Mouse (Mus musculus) myocyte (in vitro differentiated cells): ENCODE results near the gene Tdrd3. TPM values are rescaled to one million over a fixed set of nuclear protein-coding genes. Genes with fewer than 3 reads are reported as not detected.

Experiments
- H3K27me3 ChIP-seq: one replicate; pipeline ENCODE4 v1.6.1; 2011; ENCODE audit not compliant: control insufficient read depth, insufficient read depth, insufficient read length
- H3K36me3 ChIP-seq: one replicate; pipeline ENCODE4 v1.6.1; 2011; ENCODE audit not compliant: control insufficient read depth, insufficient read depth
- H3K4me2 ChIP-seq: one replicate; pipeline ENCODE4 v1.6.1; 2011; ENCODE audit warnings: low read depth, control low read depth
- H3K4me3 ChIP-seq: one replicate; pipeline ENCODE4 v1.5.1; 2011; ENCODE audit warnings: mild to moderate bottlenecking, control low read depth, moderate library complexity
- H3K79me2 ChIP-seq: one replicate; pipeline ENCODE4 v1.6.1; 2011; ENCODE audit not compliant: control insufficient read depth, insufficient read depth
- H3ac ChIP-seq: one replicate; pipeline ENCODE4 v1.6.1; 2011; ENCODE audit not compliant: control insufficient read depth, insufficient read length
- CEBPB ChIP-seq: IDR thresholded peaks from 2 replicates; pipeline ENCODE4 v1.6.1; 2011; ENCODE audit warnings: mild to moderate bottlenecking, moderate library complexity; ENCODE audit not compliant: poor library complexity, insufficient read depth, severe bottlenecking
- E2F4 ChIP-seq: IDR thresholded peaks from one replicate; pipeline ENCODE4 v1.6.1; 2011; ENCODE audit warnings: mild to moderate bottlenecking, control low read depth, moderate library complexity; ENCODE audit not compliant: insufficient read depth
- MAX ChIP-seq: IDR thresholded peaks from one replicate; pipeline ENCODE4 v1.6.1; 2011; ENCODE audit warnings: low read depth, mild to moderate bottlenecking, control low read depth
- MYOD1 ChIP-seq, 3 experiments: IDR thresholded peaks; one replicate each; pipeline ENCODE4 v1.6.1; 2011; ENCODE audit warnings: control low read depth in 2 of 3, low read depth in 2 of 3, mild to moderate bottlenecking in 2 of 3, moderate library complexity in 1 of 3; ENCODE audit not compliant: insufficient read length in 2 of 3, control insufficient read depth in 1 of 3
- MYOG ChIP-seq, 3 experiments: IDR thresholded peaks; one replicate each; pipeline ENCODE4 v1.6.1; 2011; ENCODE audit warnings: control low read depth in 2 of 3, low read depth in 2 of 3, mild to moderate bottlenecking in 2 of 3; ENCODE audit not compliant: insufficient read length in 2 of 3, control insufficient read depth in 1 of 3, insufficient read depth in 1 of 3
- POLR2A ChIP-seq: IDR thresholded peaks from one replicate; pipeline ENCODE4 v1.6.1; 2011; ENCODE audit warnings: low read depth, mild to moderate bottlenecking, control low read depth, moderate library complexity; ENCODE audit not compliant: insufficient read length
- POLR2AphosphoS2 ChIP-seq: IDR thresholded peaks from one replicate; pipeline ENCODE4 v1.6.1; 2011; ENCODE audit warnings: low read depth, control low read depth; ENCODE audit not compliant: insufficient read length
- REST ChIP-seq: IDR thresholded peaks from one replicate; pipeline ENCODE4 v1.6.1; 2011; ENCODE audit warnings: mild to moderate bottlenecking, control low read depth, moderate library complexity; ENCODE audit not compliant: insufficient read depth, insufficient read length
- SRF ChIP-seq: IDR thresholded peaks from one replicate; pipeline ENCODE4 v1.6.1; 2011; ENCODE audit warnings: low read depth; ENCODE audit not compliant: control insufficient read depth, insufficient read length
- TCF12 ChIP-seq: IDR thresholded peaks from one replicate; pipeline ENCODE4 v1.6.1; 2011; ENCODE audit warnings: mild to moderate bottlenecking, control low read depth; ENCODE audit not compliant: poor library complexity, insufficient read depth, severe bottlenecking
- TCF3 ChIP-seq: IDR thresholded peaks from one replicate; pipeline ENCODE4 v1.6.1; 2011; ENCODE audit warnings: low read depth, control low read depth; ENCODE audit not compliant: insufficient read length
- USF1 ChIP-seq: IDR thresholded peaks from one replicate; pipeline ENCODE4 v1.6.1; 2011; ENCODE audit warnings: low read depth, mild to moderate bottlenecking, control low read depth, moderate library complexity
- polyA plus RNA-seq: library from polyadenylated mRNA; unstranded; fragments of >200 nt; fragmentation: generic; extraction: Trizol; gene quantifications from one replicate; pipeline ENCODE4 v1.2.1, GENCODE M21; 2012; ENCODE audit warnings: missing spikeins

Gene Tdrd3
- polyA plus RNA-seq, 1 experiment, result 5.1 TPM

DNA sequence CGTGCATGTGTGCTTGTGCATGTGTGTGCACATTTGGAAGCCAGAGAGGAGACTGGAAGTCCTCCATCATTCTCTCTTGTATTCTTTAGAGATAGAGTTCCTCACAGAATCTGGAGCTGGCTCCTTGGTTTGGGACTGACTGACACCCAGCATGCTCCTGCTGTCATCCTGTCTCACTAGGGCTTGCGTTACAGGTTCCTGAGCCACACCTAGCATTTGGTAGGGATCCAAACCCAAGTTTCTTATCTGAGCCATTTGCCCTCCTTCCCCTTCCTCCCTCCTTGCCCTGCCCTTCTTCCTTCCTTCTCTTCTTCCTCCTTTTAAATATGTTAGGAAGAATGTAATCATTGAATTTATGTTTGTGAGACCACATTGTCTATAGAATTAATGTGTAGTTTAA is 3.3 kb downstream of the Tdrd3 start:
- H3K4me2 ChIP-seq, result peak overlapping the region; percentile 65
- no peak overlapping the region for H3K4me3 ChIP-seq
- peaks cover 71% of the 10 kb centered on the region for H3K79me2 ChIP-seq
- H3K36me3 ChIP-seq, result no peaks in the 10 kb centered on the region
- TF ChIP-seq REST (no peak), E2F4 (no peak), SRF (no peak), TCF3 (no peak), TCF12 (no peak), MYOG (IDR thresholded peaks at IDR 0.05; ENCODE audit: control insufficient read depth in 1 of 3, insufficient read depth in 1 of 3, insufficient read length in 2 of 3, low read depth in 2 of 3) (no peak), POLR2A (no peak), MAX (no peak), CEBPB (no peak), USF1 (no peak), POLR2AphosphoS2 (no peak), MYOD1 (IDR thresholded peaks at IDR 0.05; ENCODE audit: control insufficient read depth in 1 of 3, insufficient read length in 2 of 3, low read depth in 2 of 3) (no peak)
- H3K27me3 ChIP-seq, result no peaks in the 10 kb centered on the region
- H3ac ChIP-seq, result no peak overlapping the region

DNA sequence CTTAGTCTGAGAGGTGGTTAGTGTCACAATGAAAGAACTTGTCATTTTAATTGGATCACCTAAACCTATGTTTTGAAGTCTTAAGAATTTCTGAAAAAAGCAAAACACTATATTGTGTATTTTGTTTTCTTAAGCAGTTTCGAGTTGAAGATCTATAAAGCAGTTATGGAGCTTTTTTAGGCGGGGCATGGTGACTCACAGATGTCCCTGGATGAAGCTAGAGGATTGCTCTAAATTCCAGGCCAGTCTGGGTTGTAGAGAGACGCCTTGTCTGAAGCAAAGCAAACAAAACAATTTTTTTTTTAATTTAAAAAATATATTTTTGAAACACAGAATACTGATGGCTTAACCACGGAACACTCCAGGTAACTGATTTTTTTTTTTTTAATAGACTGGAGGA is 4.1 kb downstream of the Tdrd3 start:
- Histone ChIP-seq H3K79me2 (peaks cover 78% of the 10 kb centered on the region), H3K4me3 (no peak overlapping the region), H3K27me3 (no peaks in the 10 kb centered on the region), H3K36me3 (no peaks in the 10 kb centered on the region), H3ac (no peak overlapping the region), H3K4me2 (peak overlapping the region; percentile 65)
- TF ChIP-seq USF1 (no peak), MAX (no peak), CEBPB (no peak), SRF (no peak), MYOG (IDR thresholded peaks at IDR 0.05; ENCODE audit: control insufficient read depth in 1 of 3, insufficient read depth in 1 of 3, insufficient read length in 2 of 3, low read depth in 2 of 3) (no peak)

DNA sequence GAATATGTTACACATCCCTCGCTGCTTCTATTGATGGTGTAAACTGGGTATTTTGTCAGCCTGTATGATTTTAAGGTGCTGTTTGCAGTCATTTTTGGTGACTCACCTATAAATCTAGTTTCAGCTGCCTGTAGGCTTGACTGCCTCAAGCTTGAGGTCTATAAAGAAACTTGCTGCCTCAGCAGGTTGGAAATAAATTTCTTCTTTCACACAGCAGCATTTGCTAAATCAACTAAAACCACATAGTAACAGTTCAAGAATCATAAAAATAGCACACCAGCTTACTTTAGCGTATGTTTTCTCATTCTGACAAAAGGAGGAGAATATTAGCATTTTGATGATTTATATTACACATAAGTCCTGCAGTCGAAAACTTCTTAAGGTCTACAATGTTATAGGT is 6.0 kb downstream of the Tdrd3 start:
- H3K4me2 ChIP-seq, result no peak overlapping the region
- no peak overlapping the region for H3ac ChIP-seq
- peaks cover 90% of the 10 kb centered on the region for H3K79me2 ChIP-seq
- H3K27me3 ChIP-seq, result no peaks in the 10 kb centered on the region
- H3K4me3 ChIP-seq, result no peak overlapping the region
- H3K36me3 ChIP-seq, result no peaks in the 10 kb centered on the region
- TF ChIP-seq POLR2AphosphoS2 (no peak), CEBPB (no peak), SRF (no peak), MYOD1 (IDR thresholded peaks at IDR 0.05; ENCODE audit: control insufficient read depth in 1 of 3, insufficient read length in 2 of 3, low read depth in 2 of 3) (no peak), MAX (no peak), USF1 (no peak), REST (no peak), TCF3 (no peak), MYOG (IDR thresholded peaks at IDR 0.05; ENCODE audit: control insufficient read depth in 1 of 3, insufficient read depth in 1 of 3, insufficient read length in 2 of 3, low read depth in 2 of 3) (no peak), TCF12 (no peak)

DNA sequence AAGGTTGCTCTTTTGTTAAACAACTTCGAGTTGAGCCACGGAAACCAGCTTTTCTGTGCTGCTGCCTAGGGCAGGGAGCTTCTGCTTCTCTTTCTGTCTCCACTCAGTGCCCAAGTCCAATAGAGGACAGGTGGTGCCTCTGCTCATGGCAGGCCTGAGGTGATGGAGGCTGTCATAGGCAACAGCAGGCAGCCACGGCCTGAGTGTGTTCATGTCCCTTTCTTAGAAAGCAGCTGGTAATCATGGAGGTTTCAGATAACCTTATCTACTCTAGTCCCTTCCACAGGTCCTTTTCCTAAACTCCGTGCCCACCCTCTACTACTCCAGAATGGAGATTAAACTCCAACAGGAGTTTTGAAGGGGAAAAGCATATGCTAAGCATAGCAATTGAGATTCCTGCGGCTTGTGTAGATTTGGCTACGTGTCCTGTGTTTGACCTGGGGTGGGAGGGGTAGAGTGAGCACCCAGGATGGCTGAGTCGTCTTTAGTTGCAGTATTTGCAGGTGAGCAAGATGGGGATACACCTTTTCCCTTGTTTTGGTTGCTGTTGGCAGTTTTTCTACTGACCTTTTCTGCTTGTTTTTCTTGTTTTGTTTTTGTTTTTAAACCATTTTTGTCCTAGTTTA is 10.0 kb downstream of the Tdrd3 start:
- Histone ChIP-seq H3K36me3 (no peaks in the 10 kb centered on the region), H3K79me2 (peaks cover 80% of the 10 kb centered on the region), H3K27me3 (no peaks in the 10 kb centered on the region), H3K4me2 (no peak overlapping the region), H3ac (no peak overlapping the region), H3K4me3 (no peak overlapping the region)
- TF ChIP-seq MYOG (IDR thresholded peaks at IDR 0.05; ENCODE audit: control insufficient read depth in 1 of 3, insufficient read depth in 1 of 3, insufficient read length in 2 of 3, low read depth in 2 of 3) (peak in 1 of 3 experiments; percentile 20), CEBPB (no peak)

DNA sequence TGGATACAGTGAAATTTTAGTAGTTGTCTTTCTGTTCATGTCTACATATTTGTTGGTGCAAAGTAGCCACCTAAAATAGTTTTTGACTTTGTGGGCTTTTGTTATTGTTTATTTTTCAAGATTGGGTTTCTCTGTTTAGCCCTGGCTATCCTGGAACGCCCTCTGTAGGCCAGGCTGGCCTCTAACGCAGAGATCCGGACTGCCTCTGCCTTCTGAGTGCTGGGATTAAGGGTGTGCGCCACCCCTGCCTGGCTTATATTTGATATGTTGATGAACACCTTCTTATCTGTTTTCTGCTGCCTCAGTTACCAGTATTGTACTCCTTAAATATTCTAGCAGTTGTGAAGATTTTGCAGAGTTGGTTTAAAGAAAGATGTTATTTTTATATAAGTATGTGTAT is 10.6 kb downstream of the Tdrd3 start:
- TF ChIP-seq USF1, result no peak
- TF ChIP-seq REST, result no peak
- no peak for TF ChIP-seq POLR2AphosphoS2
- TF ChIP-seq MAX, result no peak
- TF ChIP-seq MYOD1 (IDR thresholded peaks at IDR 0.05; ENCODE audit: control insufficient read depth in 1 of 3, insufficient read length in 2 of 3, low read depth in 2 of 3), result no peak
- TF ChIP-seq CEBPB, result no peak
- no peak for TF ChIP-seq POLR2A
- no peak for TF ChIP-seq TCF12
- no peak for TF ChIP-seq SRF
- TF ChIP-seq MYOG (IDR thresholded peaks at IDR 0.05; ENCODE audit: control insufficient read depth in 1 of 3, insufficient read depth in 1 of 3, insufficient read length in 2 of 3, low read depth in 2 of 3), result no peak
- TF ChIP-seq E2F4, result no peak
- no peak for TF ChIP-seq TCF3
- no peaks in the 10 kb centered on the region for H3K27me3 ChIP-seq
- H3ac ChIP-seq, result no peak overlapping the region
- H3K36me3 ChIP-seq, result no peaks in the 10 kb centered on the region
- no peak overlapping the region for H3K4me2 ChIP-seq
- H3K79me2 ChIP-seq, result peaks cover 79% of the 10 kb centered on the region
- H3K4me3 ChIP-seq, result no peak overlapping the region
